Mouse (Mus musculus) C2C12 (cell line): ENCODE measurements at regions not wholly inside any gene's neighbourhood (a gene's known extent, or its start where the extent isn't known, plus 50 kb on each side); places are given as distances from the start of the nearest gene placed in this dataset.

ENCODE experiments used
- H3K27me3 ChIP-seq: one replicate; pipeline ENCODE4 v1.6.1; 2011; ENCODE audit not compliant: control insufficient read depth, insufficient read depth, insufficient read length
- H3K36me3 ChIP-seq: one replicate; pipeline ENCODE4 v1.6.1; 2011; ENCODE audit not compliant: control insufficient read depth, insufficient read depth
- H3K4me3 ChIP-seq: one replicate; pipeline ENCODE4 v1.5.1; 2011; ENCODE audit warnings: mild to moderate bottlenecking, control low read depth; ENCODE audit not compliant: poor library complexity, insufficient read depth, severe bottlenecking
- H3K79me2 ChIP-seq: one replicate; pipeline ENCODE4 v1.6.1; 2011; ENCODE audit not compliant: control insufficient read depth, insufficient read depth
- H3K79me3 ChIP-seq: one replicate; pipeline ENCODE4 v1.6.1; 2011; ENCODE audit warnings: low read depth, control low read depth
- H3ac ChIP-seq: one replicate; pipeline ENCODE3; 2011; ENCODE audit warnings: low read depth; ENCODE audit not compliant: control insufficient read depth, insufficient read length
- CEBPB ChIP-seq: IDR thresholded peaks from one replicate; pipeline ENCODE4 v1.6.1; 2011; ENCODE audit warnings: low read depth, mild to moderate bottlenecking, control low read depth, moderate library complexity
- CTCF ChIP-seq: IDR thresholded peaks from one replicate; pipeline ENCODE4 v1.5.1; 2011; ENCODE audit not compliant: control insufficient read depth, insufficient read depth, insufficient read length
- FOSL1 ChIP-seq: IDR thresholded peaks from one replicate; pipeline ENCODE4 v1.8.0; 2011; ENCODE audit warnings: mild to moderate bottlenecking, low read length; ENCODE audit not compliant: poor library complexity, insufficient read depth, severe bottlenecking
- MAX ChIP-seq: IDR thresholded peaks from one replicate; pipeline ENCODE4 v1.6.1; 2011; ENCODE audit warnings: mild to moderate bottlenecking, control low read depth
- MYOD1 ChIP-seq: IDR thresholded peaks from one replicate; pipeline ENCODE4 v1.6.1; 2011; ENCODE audit warnings: low read depth; ENCODE audit not compliant: control insufficient read depth, insufficient read length
- MYOG ChIP-seq: IDR thresholded peaks from one replicate; pipeline ENCODE4 v1.6.1; 2011; ENCODE audit not compliant: control insufficient read depth, insufficient read length; ENCODE audit errors: extremely low read depth
- USF1 ChIP-seq: IDR thresholded peaks from one replicate; pipeline ENCODE4 v1.6.1; 2011; ENCODE audit warnings: low read depth, mild to moderate bottlenecking, control low read depth, moderate library complexity

- Histone ChIP-seq H3K36me3 (no peaks in the 10 kb centered on the region), H3K27me3 (no peaks in the 10 kb centered on the region), H3ac (no peak overlapping the region), H3K4me3 (no peak overlapping the region), H3K79me3 (no peaks in the 10 kb centered on the region), H3K79me2 (no peaks in the 10 kb centered on the region)
- no peak for TF ChIP-seq CEBPB
- no peak for TF ChIP-seq MYOG
- TF ChIP-seq USF1, result no peak
Measured at GRCm38 (mm10) chr1:193935969-193936368, 565.9 kb upstream of the Camk1g start.

GRCm38 (mm10) chr1:193934308-193934707 lies 564.2 kb upstream of the Camk1g start:
- TF ChIP-seq MYOD1 (no peak), CTCF (no peak), MYOG (no peak), USF1 (no peak), MAX (no peak), FOSL1 (no peak), CEBPB (no peak)
- H3K27me3 ChIP-seq, result no peaks in the 10 kb centered on the region
- no peak overlapping the region for H3ac ChIP-seq
- H3K36me3 ChIP-seq, result no peaks in the 10 kb centered on the region
- no peaks in the 10 kb centered on the region for H3K79me2 ChIP-seq
- no peaks in the 10 kb centered on the region for H3K79me3 ChIP-seq
- no peak overlapping the region for H3K4me3 ChIP-seq

GRCm38 (mm10) chr1:193931131-193931729 lies 561.1 kb upstream of the Camk1g start:
- Histone ChIP-seq H3K27me3 (no peaks in the 10 kb centered on the region), H3K79me2 (no peaks in the 10 kb centered on the region), H3ac (no peak overlapping the region), H3K4me3 (no peak overlapping the region), H3K36me3 (no peaks in the 10 kb centered on the region), H3K79me3 (no peaks in the 10 kb centered on the region)
- no peak for TF ChIP-seq USF1
- no peak for TF ChIP-seq MYOG
- no peak for TF ChIP-seq MAX
- no peak for TF ChIP-seq CTCF
- no peak for TF ChIP-seq FOSL1
- no peak for TF ChIP-seq MYOD1
- TF ChIP-seq CEBPB, result no peak

GRCm38 (mm10) chr1:193928607-193929006 lies 558.5 kb upstream of the Camk1g start:
- Histone ChIP-seq H3K79me2 (no peaks in the 10 kb centered on the region), H3K27me3 (no peaks in the 10 kb centered on the region), H3K79me3 (no peaks in the 10 kb centered on the region), H3K4me3 (no peak overlapping the region), H3ac (no peak overlapping the region), H3K36me3 (no peaks in the 10 kb centered on the region)
- no peak for TF ChIP-seq USF1
- no peak for TF ChIP-seq MYOG
- TF ChIP-seq FOSL1, result no peak
- no peak for TF ChIP-seq CEBPB
- TF ChIP-seq CTCF, result no peak
- TF ChIP-seq MYOD1, result no peak
- TF ChIP-seq MAX, result no peak

GRCm38 (mm10) chr1:193922756-193923155 lies 552.7 kb upstream of the Camk1g start:
- no peaks in the 10 kb centered on the region for H3K79me3 ChIP-seq
- H3K27me3 ChIP-seq, result no peaks in the 10 kb centered on the region
- H3K79me2 ChIP-seq, result no peaks in the 10 kb centered on the region
- no peak overlapping the region for H3K4me3 ChIP-seq
- no peaks in the 10 kb centered on the region for H3K36me3 ChIP-seq
- no peak for TF ChIP-seq MYOD1
- TF ChIP-seq MAX, result no peak
- no peak for TF ChIP-seq CTCF
- TF ChIP-seq FOSL1, result no peak
- no peak for TF ChIP-seq USF1
- no peak for TF ChIP-seq CEBPB
- no peak for TF ChIP-seq MYOG
- H3ac ChIP-seq, result no peak overlapping the region

- H3K79me2 ChIP-seq, result no peaks in the 10 kb centered on the region
- no peaks in the 10 kb centered on the region for H3K36me3 ChIP-seq
- no peak overlapping the region for H3K4me3 ChIP-seq
- TF ChIP-seq CEBPB, result no peak
- no peak for TF ChIP-seq MYOG
- TF ChIP-seq MAX, result no peak
- TF ChIP-seq FOSL1, result no peak
- TF ChIP-seq USF1, result no peak
- TF ChIP-seq CTCF, result no peak
- TF ChIP-seq MYOD1, result no peak
- no peaks in the 10 kb centered on the region for H3K27me3 ChIP-seq
- H3K79me3 ChIP-seq, result no peaks in the 10 kb centered on the region
- no peak overlapping the region for H3ac ChIP-seq
Measured at GRCm38 (mm10) chr1:193919243-193919642, 549.1 kb upstream of the Camk1g start.
